Mouse (Mus musculus) lung, postnatal 0 days (tissue): ENCODE measurements at regions not wholly inside any gene's neighbourhood (a gene's known extent, or its start where the extent isn't known, plus 50 kb on each side); places are given as distances from the start of the nearest gene placed in this dataset.

Experiments
- ATAC-seq: fragments of 200-750 bp; cut with Nextera tagmentation; 2 replicates; pipeline ENCODE4 v1.8.0; 2017; ENCODE audit warnings: moderate library complexity
- DNase-seq: peaks from one replicate; pipeline ENCODE4 v3.0.0-alpha.2; 2016; ENCODE audit warnings: low spot score
- H3K27ac ChIP-seq: fragments of 300-500 bp; sonication (generic); 2 replicates; pipeline ENCODE4 v1.5.1; 2014; ENCODE audit warnings: antibody characterized with exemption, mild to moderate bottlenecking, low read length, mixed read lengths
- H3K27me3 ChIP-seq: fragments of 300-500 bp; sonication (generic); replicated peaks from 2 replicates; pipeline ENCODE4 v1.6.1; 2014; ENCODE audit warnings: low read length, mixed read lengths; ENCODE audit not compliant: insufficient read depth
- H3K36me3 ChIP-seq: fragments of 300-500 bp; sonication (generic); 2 replicates; pipeline ENCODE4 v1.6.1; 2014; ENCODE audit warnings: low read length, mixed read lengths; ENCODE audit not compliant: insufficient read depth
- H3K4me1 ChIP-seq: fragments of 300-500 bp; sonication (generic); 2 replicates; pipeline ENCODE4 v1.6.1; 2014; ENCODE audit warnings: antibody characterized with exemption, low read depth, low read length, mixed read lengths; ENCODE audit not compliant: insufficient read depth
- H3K4me2 ChIP-seq: fragments of 300-500 bp; sonication (generic); replicated peaks from 2 replicates; pipeline ENCODE4 v1.6.1; 2014; ENCODE audit warnings: low read depth, mild to moderate bottlenecking, low read length, moderate library complexity, mixed read lengths
- H3K4me3 ChIP-seq: fragments of 300-500 bp; sonication (generic); 2 replicates; pipeline ENCODE4 v1.5.1; 2014; ENCODE audit warnings: low read depth, low read length
- H3K9ac ChIP-seq: fragments of 300-500 bp; sonication (generic); replicated peaks from 2 replicates; pipeline ENCODE4 v1.6.1; 2014; ENCODE audit warnings: low read depth, mild to moderate bottlenecking
- H3K9me3 ChIP-seq: fragments of 300-500 bp; sonication (generic); 2 replicates; pipeline ENCODE4 v1.6.1; 2016; ENCODE audit warnings: low read length, mixed read lengths
- CTCF ChIP-seq: IDR thresholded peaks from 2 replicates; pipeline ENCODE4 v1.5.1; 2016; ENCODE audit warnings: antibody characterized with exemption, mild to moderate bottlenecking
- EP300 ChIP-seq: IDR thresholded peaks from 2 replicates; pipeline ENCODE4 v1.6.1; 2016; ENCODE audit warnings: antibody characterized with exemption, mild to moderate bottlenecking, control low read depth
- WGBS: fragments of 180-500 bp; shearing (Covaris S2); extraction: QIAGEN DNeasy Blood & Tissue Kit; methylation state at CpG from one replicate; pipeline ENCODE4 v1.1.7; 2014; 5-methylcytosine and 5-hydroxymethylcytosine counted together

GRCm38 (mm10) chr1:128747196-128747790 lies 155.2 kb upstream of the Cxcr4 start:
- 84% methylated on average over 12 of the region's 12 CpGs for WGBS
- H3K27ac ChIP-seq, result no peak overlapping the region
- H3K4me3 ChIP-seq, result no peak overlapping the region
- no peak overlapping the region for H3K9ac ChIP-seq
- ATAC-seq, result no peak
- no peaks in the 10 kb centered on the region for H3K27me3 ChIP-seq
- TF ChIP-seq EP300, result no peak
- no peak for TF ChIP-seq CTCF
- no peaks in the 10 kb centered on the region for H3K36me3 ChIP-seq
- DNase-seq, result no peak
- no peaks in the 10 kb centered on the region for H3K4me1 ChIP-seq
- no peak overlapping the region for H3K4me2 ChIP-seq
- H3K9me3 ChIP-seq, result no peaks in the 10 kb centered on the region

GRCm38 (mm10) chr1:128746461-128747009 lies 154.4 kb upstream of the Cxcr4 start:
- no peak overlapping the region for H3K4me2 ChIP-seq
- H3K36me3 ChIP-seq, result no peaks in the 10 kb centered on the region
- no peak overlapping the region for H3K9ac ChIP-seq
- no peak overlapping the region for H3K27ac ChIP-seq
- TF ChIP-seq EP300 (no peak), CTCF (no peak)
- ATAC-seq (no peak), DNase-seq (no peak)
- H3K4me1 ChIP-seq, result no peaks in the 10 kb centered on the region
- H3K9me3 ChIP-seq, result no peaks in the 10 kb centered on the region
- no peak overlapping the region for H3K4me3 ChIP-seq
- 54% methylated on average over 3 of the region's 3 CpGs for WGBS
- H3K27me3 ChIP-seq, result no peaks in the 10 kb centered on the region

GRCm38 (mm10) chr1:128740616-128741015 lies 148.5 kb upstream of the Cxcr4 start:
- Histone ChIP-seq H3K27me3 (no peaks in the 10 kb centered on the region), H3K4me1 (no peaks in the 10 kb centered on the region), H3K9ac (no peak overlapping the region), H3K36me3 (no peaks in the 10 kb centered on the region), H3K9me3 (no peaks in the 10 kb centered on the region), H3K4me2 (no peak overlapping the region), H3K4me3 (no peak overlapping the region), H3K27ac (no peak overlapping the region)
- peak; percentile 45 for DNase-seq
- ATAC-seq, result no peak
- WGBS, result 43% methylated on average over 2 of the region's 2 CpGs
- TF ChIP-seq EP300, result no peak
- no peak for TF ChIP-seq CTCF

GRCm38 (mm10) chr1:128738152-128738551 lies 146.1 kb upstream of the Cxcr4 start:
- WGBS, result 61% methylated on average over 4 of the region's 4 CpGs
- no peak overlapping the region for H3K4me2 ChIP-seq
- no peaks in the 10 kb centered on the region for H3K9me3 ChIP-seq

GRCm38 (mm10) chr1:128734857-128735256 lies 142.8 kb upstream of the Cxcr4 start:
- H3K9me3 ChIP-seq, result no peaks in the 10 kb centered on the region
- 57% methylated on average over 2 of the region's 2 CpGs for WGBS
- DNase-seq, result no peak
- H3K4me1 ChIP-seq, result no peaks in the 10 kb centered on the region
- no peaks in the 10 kb centered on the region for H3K36me3 ChIP-seq
- ATAC-seq, result no peak
- no peak overlapping the region for H3K9ac ChIP-seq
- H3K27me3 ChIP-seq, result no peaks in the 10 kb centered on the region
- no peak overlapping the region for H3K4me2 ChIP-seq
- H3K27ac ChIP-seq, result no peak overlapping the region
- no peak overlapping the region for H3K4me3 ChIP-seq
- TF ChIP-seq EP300, result no peak
- TF ChIP-seq CTCF, result no peak

More at GRCm38 (mm10) chr1:128738152-128738551, 146.1 kb upstream of the Cxcr4 start:
- Histone ChIP-seq H3K9ac (no peak overlapping the region), H3K27ac (no peak overlapping the region), H3K36me3 (no peaks in the 10 kb centered on the region), H3K4me3 (no peak overlapping the region), H3K4me1 (no peaks in the 10 kb centered on the region), H3K27me3 (no peaks in the 10 kb centered on the region)
- TF ChIP-seq EP300 (no peak), CTCF (no peak)
- DNase-seq, result no peak
- no peak for ATAC-seq

DNA sequence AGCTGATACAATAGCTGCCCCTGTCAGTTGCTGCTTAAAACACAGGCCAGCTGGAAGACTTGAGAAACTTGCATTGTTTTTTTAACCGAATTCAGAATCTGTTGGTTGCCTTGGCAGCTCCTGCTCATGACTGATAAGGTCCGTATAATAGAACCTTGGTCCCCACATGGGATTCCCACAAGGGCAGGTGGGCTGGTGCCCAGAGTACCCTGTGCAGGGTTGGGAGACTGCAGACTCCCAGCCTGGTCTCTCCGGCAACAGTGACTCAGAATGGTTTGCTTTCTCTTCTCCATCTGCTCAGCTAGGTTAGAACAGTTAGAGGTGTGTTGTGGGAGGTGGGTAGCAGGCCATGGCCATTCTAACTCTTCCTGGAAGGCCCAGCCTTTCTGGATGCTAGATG lies 139.4 kb upstream of the Cxcr4 start:
- no peaks in the 10 kb centered on the region for H3K36me3 ChIP-seq
- ATAC-seq, result no peak

More for the DNA sequence above, 139.4 kb upstream of the Cxcr4 start:
- 47% methylated on average over 3 of the region's 3 CpGs for WGBS
- Histone ChIP-seq H3K4me2 (no peak overlapping the region), H3K4me1 (no peaks in the 10 kb centered on the region), H3K27me3 (no peaks in the 10 kb centered on the region), H3K4me3 (no peak overlapping the region), H3K27ac (no peak overlapping the region), H3K9me3 (no peaks in the 10 kb centered on the region), H3K9ac (no peak overlapping the region)
- DNase-seq, result no peak
- TF ChIP-seq EP300 (no peak), CTCF (no peak)
